Mouse (Mus musculus) kidney, postnatal 0 days (tissue): ENCODE data around the gene Tmem54. TPM values are rescaled to one million over a fixed set of nuclear protein-coding genes. Genes with fewer than 3 reads are reported as not detected.

ENCODE experiments used
- ATAC-seq: fragments of 200-750 bp; cut with Nextera tagmentation; replicated peaks from 2 replicates; pipeline ENCODE4 v1.8.0; 2017; ENCODE audit warnings: low read depth, moderate number of reproducible peaks, moderate TSS enrichment, moderate library complexity; ENCODE audit not compliant: low FRiP score
- DNase-seq: peaks from one replicate; pipeline ENCODE4 v3.0.0-alpha.2; 2016; ENCODE audit warnings: low spot score
- H3K27ac ChIP-seq: fragments of 300-500 bp; sonication (generic); 2 replicates; pipeline ENCODE4 v1.5.1; 2014; ENCODE audit warnings: mild to moderate bottlenecking
- H3K27me3 ChIP-seq: fragments of 300-500 bp; sonication (generic); 2 replicates; pipeline ENCODE4 v1.6.1; 2014; ENCODE audit warnings: low read length, mixed read lengths; ENCODE audit not compliant: insufficient read depth
- H3K36me3 ChIP-seq: fragments of 300-500 bp; sonication (generic); 2 replicates; pipeline ENCODE4 v1.6.1; 2014; ENCODE audit warnings: low read length, mixed read lengths; ENCODE audit not compliant: insufficient read depth
- H3K4me1 ChIP-seq: fragments of 300-500 bp; sonication (generic); replicated peaks from 2 replicates; pipeline ENCODE4 v1.6.1; 2014; ENCODE audit warnings: antibody characterized with exemption, low read length, mixed read lengths; ENCODE audit not compliant: insufficient read depth
- H3K4me2 ChIP-seq: fragments of 300-500 bp; sonication (generic); 2 replicates; pipeline ENCODE4 v1.6.1; 2014; ENCODE audit warnings: mild to moderate bottlenecking, low read length, moderate library complexity, mixed read lengths
- H3K4me3 ChIP-seq: fragments of 300-500 bp; sonication (generic); replicated peaks from 2 replicates; pipeline ENCODE4 v1.5.1; 2014; ENCODE audit warnings: low read depth, low read length
- H3K9ac ChIP-seq: fragments of 300-500 bp; sonication (generic); 2 replicates; pipeline ENCODE4 v1.6.1; 2014; ENCODE audit warnings: low read depth, low read length
- H3K9me3 ChIP-seq: fragments of 300-500 bp; sonication (generic); replicated peaks from 2 replicates; pipeline ENCODE4 v1.6.1; 2016; ENCODE audit warnings: low read length, inconsistent platforms, mixed read lengths
- CTCF ChIP-seq: IDR thresholded peaks from 2 replicates; pipeline ENCODE4 v1.5.1; 2016; ENCODE audit warnings: antibody characterized with exemption, low read depth, mild to moderate bottlenecking, moderate library complexity
- WGBS: fragments of 180-500 bp; shearing (Covaris S2); extraction: QIAGEN DNeasy Blood & Tissue Kit; methylation state at CpG from one replicate; pipeline ENCODE4 v1.1.7; 2014; 5-methylcytosine and 5-hydroxymethylcytosine counted together
- polyA plus RNA-seq: library from polyadenylated mRNA; unstranded; fragments of >200 nt; fragmentation: Nextera tagmentation; extraction: Ambion mirVana; gene quantifications from 2 replicates; pipeline ENCODE4 v1.2.1, GENCODE M21; 2015

Gene Tmem54
- polyA plus RNA-seq, 1 experiment from 2014 or later, result 10.2 TPM

DNA sequence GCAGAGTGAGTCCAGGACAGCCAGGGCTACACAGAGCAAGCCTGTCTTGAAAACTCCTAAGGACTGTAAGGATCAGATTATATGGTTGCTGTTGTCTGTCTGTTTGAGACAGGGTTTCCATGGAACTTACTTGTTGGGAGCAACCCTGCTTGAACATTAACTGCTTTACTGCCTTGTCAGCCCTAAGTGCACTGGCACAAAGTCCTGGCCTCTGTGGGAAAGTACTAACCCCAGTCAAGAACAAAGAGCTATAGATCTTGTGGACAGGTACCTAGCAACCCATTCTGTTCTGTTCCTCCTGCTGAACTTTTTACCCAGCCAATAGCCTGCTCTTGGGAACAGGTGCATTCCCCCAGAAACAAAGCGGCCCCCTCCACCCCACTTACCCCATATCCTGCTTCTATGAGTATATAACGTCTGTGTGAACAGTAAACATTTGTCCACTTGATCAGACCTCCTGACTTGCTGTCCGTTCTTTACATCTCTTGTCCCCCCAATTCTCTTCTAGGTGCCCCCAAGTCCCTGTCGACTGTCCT, 46.0 kb downstream of the Tmem54 start:
- Histone ChIP-seq H3K4me2 (no peak overlapping the region), H3K9ac (no peak overlapping the region), H3K27me3 (no peaks in the 10 kb centered on the region), H3K4me1 (no peaks in the 10 kb centered on the region), H3K36me3 (peaks cover 33% of the 10 kb centered on the region), H3K4me3 (no peak overlapping the region), H3K9me3 (no peaks in the 10 kb centered on the region), H3K27ac (peak overlapping the region; percentile 64; the same call in 1 of the 2 replicates)
- 79% methylated on average over 4 of the region's 4 CpGs for WGBS
- TF ChIP-seq CTCF, result no peak
- ATAC-seq (peak; percentile 49; the same call in 1 of the 2 replicates), DNase-seq (no peak)

DNA sequence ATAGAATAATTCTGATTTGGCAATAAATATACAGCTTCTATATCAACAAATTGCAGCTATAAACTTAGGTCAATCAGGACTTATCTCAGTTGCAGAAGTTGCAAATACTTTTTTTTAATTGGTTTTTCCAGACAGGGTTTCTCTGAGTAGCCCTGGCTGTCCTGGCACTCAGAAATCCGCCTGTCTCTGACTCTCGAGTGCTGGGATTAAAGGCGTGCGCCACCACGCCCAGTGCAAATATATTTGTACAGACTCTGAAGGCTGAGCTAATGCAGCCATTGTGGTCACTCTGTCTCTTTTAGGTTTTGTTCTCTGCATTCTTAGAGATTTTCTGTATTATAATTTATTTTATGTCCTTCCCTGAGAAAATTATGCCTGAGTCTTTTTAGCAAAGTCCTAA, 52.2 kb downstream of the Tmem54 start:
- H3K27ac ChIP-seq, result peak overlapping the region; percentile 42; the same call in 1 of the 2 replicates
- no peak overlapping the region for H3K4me3 ChIP-seq
- H3K4me1 ChIP-seq, result no peaks in the 10 kb centered on the region
- ATAC-seq (no peak), DNase-seq (no peak)
- H3K9me3 ChIP-seq, result no peaks in the 10 kb centered on the region
- no peak overlapping the region for H3K9ac ChIP-seq
- no peak for TF ChIP-seq CTCF
- no peak overlapping the region for H3K4me2 ChIP-seq
- H3K27me3 ChIP-seq, result no peaks in the 10 kb centered on the region
- 86% methylated on average over 5 of the region's 5 CpGs for WGBS
- peaks cover 20% of the 10 kb centered on the region for H3K36me3 ChIP-seq

DNA sequence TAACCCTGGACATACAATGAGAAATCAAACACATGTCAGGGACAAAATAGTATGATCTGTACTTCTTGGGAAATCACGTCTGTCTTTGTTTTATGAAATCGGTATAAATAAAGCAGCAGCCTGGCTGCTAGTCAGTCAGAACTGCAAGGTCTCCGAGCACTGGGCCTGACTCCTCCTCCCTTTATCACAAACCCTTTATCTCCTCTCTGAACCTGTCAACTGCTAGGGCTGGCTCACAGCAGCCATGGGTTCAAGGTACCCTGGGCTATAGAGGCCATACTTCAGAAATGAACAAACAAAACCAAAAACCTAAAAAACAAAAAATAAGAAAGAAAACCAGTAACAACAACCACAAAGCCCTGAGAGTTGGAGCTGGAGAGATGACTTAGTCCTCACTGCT, 53.2 kb downstream of the Tmem54 start:
- no peak overlapping the region for H3K9ac ChIP-seq
- no peak for ATAC-seq
- DNase-seq, result no peak
- TF ChIP-seq CTCF, result no peak
- H3K4me3 ChIP-seq, result no peak overlapping the region
- H3K27ac ChIP-seq, result no peak overlapping the region
- H3K27me3 ChIP-seq, result no peaks in the 10 kb centered on the region
- H3K4me2 ChIP-seq, result no peak overlapping the region
- 63% methylated on average over 3 of the region's 3 CpGs for WGBS
- H3K9me3 ChIP-seq, result no peaks in the 10 kb centered on the region
- H3K4me1 ChIP-seq, result no peaks in the 10 kb centered on the region
- H3K36me3 ChIP-seq, result peaks cover 24% of the 10 kb centered on the region

DNA sequence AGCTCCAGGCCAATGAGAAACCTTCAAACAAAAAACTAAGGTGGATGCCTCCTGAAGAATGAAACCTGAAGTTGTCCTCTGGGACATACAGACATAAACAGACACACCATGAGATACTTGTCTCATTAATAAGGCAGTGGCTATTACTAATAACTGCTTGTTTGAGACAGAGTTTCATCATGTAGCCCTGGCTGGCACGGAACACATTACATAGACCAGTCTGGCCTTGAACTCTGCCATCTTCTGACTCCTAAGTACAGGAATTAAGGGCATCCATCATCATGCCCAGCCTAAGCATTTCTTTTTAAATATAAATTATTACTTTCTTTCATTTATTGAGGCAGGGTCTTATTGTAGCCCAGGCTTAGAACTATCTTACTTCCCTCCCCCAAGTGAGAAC, 55.7 kb downstream of the Tmem54 start:
- Histone ChIP-seq H3K27me3 (no peaks in the 10 kb centered on the region), H3K9me3 (no peaks in the 10 kb centered on the region), H3K9ac (no peak overlapping the region), H3K4me1 (no peaks in the 10 kb centered on the region), H3K27ac (no peak overlapping the region), H3K4me2 (no peak overlapping the region), H3K4me3 (no peak overlapping the region), H3K36me3 (peaks cover 24% of the 10 kb centered on the region)
- TF ChIP-seq CTCF, result no peak
- DNase-seq, result no peak
- ATAC-seq, result no peak
- 93% methylated on average over 1 of the region's 1 CpGs for WGBS

Other genes starting within 250 kb of the Tmem54 start
- gene Trim62, start 222.0 kb upstream of the Tmem54 start, polyA plus RNA-seq, result 5.4 and 6.2 TPM in 2 replicates
- gene Azin2, start 143.1 kb upstream of the Tmem54 start, polyA plus RNA-seq, result 21.5 and 23.0 TPM in 2 replicates
- 173 and 188 TPM in 2 replicates for gene Ak2, start 113.6 kb upstream of the Tmem54 start, polyA plus RNA-seq
- gene Rnf19b, start 47.3 kb upstream of the Tmem54 start, polyA plus RNA-seq, result 6.1 and 7.1 TPM in 2 replicates
- gene Hpca, start 16.5 kb downstream of the Tmem54 start, polyA plus RNA-seq, result 0.94 and 1.0 TPM in 2 replicates
- 5.9 and 6.3 TPM in 2 replicates for gene Fndc5, start 31.5 kb downstream of the Tmem54 start, polyA plus RNA-seq
- 14.5 and 15.6 TPM in 2 replicates for gene S100pbp, start 84.2 kb downstream of the Tmem54 start, polyA plus RNA-seq
- gene Yars, start 84.2 kb downstream of the Tmem54 start, polyA plus RNA-seq, result 48.9 and 55.9 TPM in 2 replicates
- gene C77080, start 155.9 kb downstream of the Tmem54 start, polyA plus RNA-seq, result 9.8 and 11.3 TPM in 2 replicates
- gene Sync, start 182.1 kb downstream of the Tmem54 start, polyA plus RNA-seq, result 0.63 and 0.78 TPM in 2 replicates
- gene Rbbp4, start 229.8 kb downstream of the Tmem54 start, polyA plus RNA-seq, result 339 and 363 TPM in 2 replicates
- gene Zbtb8os, start 230.1 kb downstream of the Tmem54 start, polyA plus RNA-seq, result 55.9 and 60.8 TPM in 2 replicates